Mouse (Mus musculus): ENCODE results near the gene Thbd. TPM values are rescaled to one million over a fixed set of nuclear protein-coding genes. Genes with fewer than 3 reads are reported as not detected.

Thbd gene
- polyA plus RNA-seq, 1 experiment = 28.4 TPM

- H3K27me3 ChIP-seq (replicated peaks; ENCODE audit: control insufficient read depth, insufficient read depth, low read length) = no peaks in the 10 kb centered on the region
- TF ChIP-seq POLR2A (IDR thresholded peaks at IDR 0.05; ENCODE audit: low read depth, low read length) = no peak
- TF ChIP-seq CTCF (conservative IDR thresholded peaks at IDR 0.05; ENCODE audit: insufficient read depth, insufficient read length, low read depth, low read length) = no peak
- no peaks in the 10 kb centered on the region for H3K36me3 ChIP-seq (ENCODE audit: control insufficient read depth, insufficient read depth, low read length)
- DNase-seq = peak; percentile 67
- H3K27ac ChIP-seq (ENCODE audit: insufficient read depth, low read depth, low read length) = no peak overlapping the region
- H3K4me3 ChIP-seq (ENCODE audit: insufficient read depth, low read depth, low read length) = no peak overlapping the region
- no peaks in the 10 kb centered on the region for H3K4me1 ChIP-seq (ENCODE audit: control insufficient read depth, insufficient read depth, low read length)
- 61% methylated on average over 1 of the region's 1 CpGs for WGBS
Measured at GRCm38 (mm10) chr2:148397784-148398100, 10.2 kb downstream of the Thbd start.

- peak; percentile 33 for DNase-seq
- Histone ChIP-seq H3K27me3 (replicated peaks; ENCODE audit: control insufficient read depth, insufficient read depth, low read length) (no peaks in the 10 kb centered on the region), H3K27ac (ENCODE audit: insufficient read depth, low read depth, low read length) (no peak overlapping the region), H3K4me1 (ENCODE audit: control insufficient read depth, insufficient read depth, low read length) (no peaks in the 10 kb centered on the region), H3K36me3 (ENCODE audit: control insufficient read depth, insufficient read depth, low read length) (no peaks in the 10 kb centered on the region), H3K4me3 (ENCODE audit: insufficient read depth, low read depth, low read length) (no peak overlapping the region)
- WGBS = 52% methylated on average over 11 of the region's 11 CpGs
- TF ChIP-seq CTCF (conservative IDR thresholded peaks at IDR 0.05; ENCODE audit: insufficient read depth, insufficient read length, low read depth, low read length) = no peak
- no peak for TF ChIP-seq POLR2A (IDR thresholded peaks at IDR 0.05; ENCODE audit: low read depth, low read length)
Measured at GRCm38 (mm10) chr2:148397015-148397783, 10.8 kb downstream of the Thbd start.

- no peaks in the 10 kb centered on the region for H3K4me1 ChIP-seq (ENCODE audit: control insufficient read depth, insufficient read depth, low read length)
- no peaks in the 10 kb centered on the region for H3K36me3 ChIP-seq (ENCODE audit: control insufficient read depth, insufficient read depth, low read length)
- H3K27ac ChIP-seq (ENCODE audit: insufficient read depth, low read depth, low read length) = no peak overlapping the region
- WGBS = 72% methylated on average over 10 of the region's 10 CpGs
- no peak overlapping the region for H3K4me3 ChIP-seq (ENCODE audit: insufficient read depth, low read depth, low read length)
- DNase-seq = no peak
- H3K27me3 ChIP-seq (replicated peaks; ENCODE audit: control insufficient read depth, insufficient read depth, low read length) = no peaks in the 10 kb centered on the region
- TF ChIP-seq CTCF (conservative IDR thresholded peaks at IDR 0.05; ENCODE audit: insufficient read depth, insufficient read length, low read depth, low read length) = no peak
- TF ChIP-seq POLR2A (IDR thresholded peaks at IDR 0.05; ENCODE audit: low read depth, low read length) = no peak
Measured at GRCm38 (mm10) chr2:148396209-148396608, 11.8 kb downstream of the Thbd start.

GRCm38 (mm10) chr2:148395131-148396051 is 12.6 kb downstream of the Thbd start, which contains the start of gene Sstr4:
Sstr4 (plus strand) TSS chr2:148395344.
- WGBS = 8% methylated on average over 83 of the region's 83 CpGs
- peak; percentile 43 for DNase-seq
- Histone ChIP-seq H3K4me1 (ENCODE audit: control insufficient read depth, insufficient read depth, low read length) (no peaks in the 10 kb centered on the region), H3K36me3 (ENCODE audit: control insufficient read depth, insufficient read depth, low read length) (no peaks in the 10 kb centered on the region), H3K27me3 (replicated peaks; ENCODE audit: control insufficient read depth, insufficient read depth, low read length) (no peaks in the 10 kb centered on the region), H3K4me3 (ENCODE audit: insufficient read depth, low read depth, low read length) (peak within 1 kb of the TSS; percentile 37), H3K27ac (ENCODE audit: insufficient read depth, low read depth, low read length) (no peak within 1 kb of the TSS)
- TF ChIP-seq CTCF (conservative IDR thresholded peaks at IDR 0.05; ENCODE audit: insufficient read depth, insufficient read length, low read depth, low read length) = peak; percentile 54; the same call in 1 of the 2 replicates
- TF ChIP-seq POLR2A (IDR thresholded peaks at IDR 0.05; ENCODE audit: low read depth, low read length) = no peak

- TF ChIP-seq POLR2A (IDR thresholded peaks at IDR 0.05; ENCODE audit: low read depth, low read length) = no peak
- no peak for TF ChIP-seq CTCF (conservative IDR thresholded peaks at IDR 0.05; ENCODE audit: insufficient read depth, insufficient read length, low read depth, low read length)
- no peak for DNase-seq
- H3K4me3 ChIP-seq (ENCODE audit: insufficient read depth, low read depth, low read length) = no peak overlapping the region
Measured at GRCm38 (mm10) chr2:148393846-148394245, 14.1 kb downstream of the Thbd start.

DNA sequence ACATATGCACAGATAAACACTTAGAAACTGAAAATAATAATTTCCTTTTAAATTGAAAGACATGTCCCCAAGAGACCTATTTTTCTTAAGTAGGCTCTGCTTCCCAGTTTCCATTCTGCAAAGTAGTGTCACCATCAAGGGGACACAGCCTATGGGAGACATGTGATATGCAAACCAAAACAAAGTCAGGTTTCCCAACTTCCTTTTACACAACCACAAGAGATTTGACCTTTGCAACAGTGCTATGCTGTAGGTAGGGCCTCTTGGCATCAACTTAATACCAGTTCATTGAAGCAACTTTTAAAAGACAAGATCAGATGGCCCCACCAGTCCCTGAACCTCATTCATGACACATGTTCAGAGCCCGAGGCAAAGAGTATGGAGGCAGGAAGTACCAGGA is 14.8 kb downstream of the Thbd start:
- H3K36me3 ChIP-seq (ENCODE audit: control insufficient read depth, insufficient read depth, low read length) = no peaks in the 10 kb centered on the region
- no peak overlapping the region for H3K27ac ChIP-seq (ENCODE audit: insufficient read depth, low read depth, low read length)
- 60% methylated on average over 1 of the region's 1 CpGs for whole genome bisulfite sequencing
- no peaks in the 10 kb centered on the region for H3K4me1 ChIP-seq (ENCODE audit: control insufficient read depth, insufficient read depth, low read length)
- TF ChIP-seq CTCF (conservative IDR thresholded peaks at IDR 0.05; ENCODE audit: insufficient read depth, insufficient read length, low read depth, low read length) = no peak
- no peak for TF ChIP-seq POLR2A (IDR thresholded peaks at IDR 0.05; ENCODE audit: low read depth, low read length)
- H3K27me3 ChIP-seq (replicated peaks; ENCODE audit: control insufficient read depth, insufficient read depth, low read length) = no peaks in the 10 kb centered on the region
- DNase-seq = no peak
- H3K4me3 ChIP-seq (ENCODE audit: insufficient read depth, low read depth, low read length) = no peak overlapping the region

More at GRCm38 (mm10) chr2:148393846-148394245, 14.1 kb downstream of the Thbd start:
- Histone ChIP-seq H3K27ac (ENCODE audit: insufficient read depth, low read depth, low read length) (no peak overlapping the region), H3K27me3 (replicated peaks; ENCODE audit: control insufficient read depth, insufficient read depth, low read length) (no peaks in the 10 kb centered on the region), H3K4me1 (ENCODE audit: control insufficient read depth, insufficient read depth, low read length) (no peaks in the 10 kb centered on the region), H3K36me3 (ENCODE audit: control insufficient read depth, insufficient read depth, low read length) (no peaks in the 10 kb centered on the region)

All from kidney, adult 2 months (tissue).